Mouse (Mus musculus) liver, embryonic 14.5 days (tissue): ENCODE data around the gene Sirt7.

Experiments used
- CTCF ChIP-seq: IDR thresholded peaks from 2 replicates; pipeline ENCODE4 v1.5.1; 2016; ENCODE audit warnings: antibody characterized with exemption, low read depth, control low read depth
- EP300 ChIP-seq: IDR thresholded peaks from 2 replicates; pipeline ENCODE4 v1.6.1; 2016; ENCODE audit warnings: antibody characterized with exemption, low read depth

DNA sequence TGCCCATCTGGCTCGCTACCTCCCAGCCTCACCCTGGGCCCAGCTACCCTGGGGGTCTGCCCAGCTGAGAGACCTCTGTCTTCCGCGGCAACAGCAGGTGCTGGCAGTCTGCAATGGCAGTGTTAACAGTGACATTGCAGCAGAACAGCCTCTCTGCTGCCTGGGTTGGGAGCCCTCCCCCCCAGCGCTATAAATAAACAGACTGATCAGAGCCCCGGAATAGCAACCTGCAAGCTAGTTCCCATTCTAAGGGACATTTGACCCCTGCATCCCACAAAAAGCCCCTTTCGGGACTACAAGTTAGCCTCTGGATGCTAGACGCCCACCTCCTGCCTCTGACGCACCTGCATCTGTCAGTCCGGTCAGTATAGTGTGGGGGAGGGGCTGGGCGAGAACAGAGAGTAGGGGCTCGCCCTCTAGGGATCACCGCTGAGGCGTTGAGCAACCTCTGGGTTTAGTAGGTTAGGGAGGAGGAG is 23.0 kb upstream of the Sirt7 start, which contains the start of gene Myadml2:
- TF ChIP-seq CTCF (0 out of 2 replicates have a peak, but pooled peaks have one; percentile 5), EP300 (no peak)
